17 mouse cellular contexts compared by ENCODE assay signal in the genomic region with DNA sequence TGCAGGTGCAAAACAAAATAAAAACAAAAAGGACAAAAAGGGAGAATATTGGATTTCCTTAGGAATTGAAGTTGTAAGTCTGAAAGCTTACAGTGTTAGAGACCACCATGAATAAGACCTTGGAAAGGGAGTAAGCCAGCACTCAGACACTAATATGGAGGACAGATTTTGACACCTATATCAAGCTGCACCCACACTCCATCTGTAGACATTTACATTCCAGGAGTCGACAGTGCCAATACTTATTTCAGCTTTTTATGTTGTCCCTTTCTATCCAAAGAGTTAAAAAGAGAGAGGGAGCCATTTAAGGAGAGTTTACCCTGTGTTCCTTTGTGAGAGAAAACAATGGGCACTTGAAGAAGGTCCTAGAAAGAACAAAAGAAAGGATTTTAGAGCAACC.
"Had no signal": no experiment of that assay in that cellular context is flagged by ENCODE, and none has a peak within 500 bp of the region (broad histone marks: within the 10 kb centered on the region; RNA-seq: fewer than 3 reads in every experiment).

No protein-coding gene starts in this region.

- H3K4me1 ChIP-seq: kidney, embryonic 15.5 days; liver, embryonic 13.5 days; midbrain, embryonic 13.5 days had no signal

- H3K27ac ChIP-seq: kidney, embryonic 15.5 days; liver, embryonic 13.5 days; midbrain, embryonic 13.5 days; neural tube, embryonic 13.5 days had no signal

- H3K27me3 ChIP-seq: kidney, embryonic 15.5 days; liver, embryonic 13.5 days; midbrain, embryonic 13.5 days; neural tube, embryonic 13.5 days had no signal

- H3K36me3 ChIP-seq: kidney, embryonic 15.5 days; liver, embryonic 13.5 days; midbrain, embryonic 13.5 days; neural tube, embryonic 13.5 days had no signal

- H3K4me3 ChIP-seq: kidney, embryonic 15.5 days; liver, embryonic 13.5 days; midbrain, embryonic 13.5 days; myocyte; neural tube, embryonic 13.5 days had no signal

- H3K9ac ChIP-seq: kidney, embryonic 15.5 days; liver, embryonic 13.5 days; midbrain, embryonic 13.5 days; neural tube, embryonic 13.5 days had no signal

- H3K4me2 ChIP-seq: kidney, embryonic 15.5 days; liver, embryonic 13.5 days; midbrain, embryonic 13.5 days; neural tube, embryonic 13.5 days had no signal

- ATAC-seq: midbrain, embryonic 13.5 days; midbrain, embryonic 16.5 days had no signal

- H3K9me3 ChIP-seq: kidney, embryonic 15.5 days; liver, embryonic 13.5 days; midbrain, embryonic 13.5 days; neural tube, embryonic 13.5 days had no signal

- DNase-seq: kidney, adult 11 months; kidney, adult 8-10 months; kidney, postnatal 10 days; kidney, postnatal 4 days; left cerebral cortex, postnatal 4 days; liver, embryonic 13.5 days; lung, adult 2 months; lung, postnatal 14 days; lung, postnatal 4 days; thymus, adult 18-20 months; thymus, postnatal 14 days; thymus, postnatal 4 days had no signal
